In genomic region chr19:46470364-46471240, GRCm38 (mm10) we compare ENCODE assay signal across 8 mouse cellular contexts. TPM values are rescaled to one million over a fixed set of nuclear protein-coding genes. Genes with fewer than 3 reads are reported as not detected.
DNase-seq lines count a peak whose midpoint lies in the region; ATAC-seq and TF ChIP-seq lines count a peak whose summit lies in the region.

No protein-coding gene starts in this region.

- no peak for TF ChIP-seq CTCF in cortical plate, adult 2 months (IDR thresholded peaks at IDR 0.05; ENCODE audit: extremely low read depth, insufficient read depth, low read length)

- no peak overlapping the region for H3K9ac ChIP-seq in lung, embryonic 15.5 days
- no peak overlapping the region for H3K9ac ChIP-seq in intestine, embryonic 16.5 days (ENCODE audit: low read depth, low read length)
- H3K9ac ChIP-seq in midbrain, embryonic 16.5 days (ENCODE audit: low read depth, low read length) = peak overlapping the region; percentile 31; the same call in 1 of the 2 replicates

- H3K27ac ChIP-seq in lung, embryonic 15.5 days = peak overlapping the region; percentile 80
- peak overlapping the region; percentile 42; the same call in 1 of the 2 replicates for H3K27ac ChIP-seq in cortical plate, adult 2 months (ENCODE audit: insufficient read depth, low read length)
- H3K27ac ChIP-seq in intestine, embryonic 16.5 days (ENCODE audit: low read length) = peak overlapping the region; percentile 28; the same call in 1 of the 2 replicates
- H3K27ac ChIP-seq in midbrain, embryonic 16.5 days (ENCODE audit: low read length) = peak overlapping the region; percentile 73

- H3K4me1 ChIP-seq in lung, embryonic 15.5 days = peaks cover 22% of the 10 kb centered on the region
- H3K4me1 ChIP-seq in cortical plate, adult 2 months (ENCODE audit: control insufficient read depth, insufficient read depth, low read length) = peaks cover 6% of the 10 kb centered on the region
- H3K4me1 ChIP-seq in intestine, embryonic 16.5 days (ENCODE audit: control insufficient read depth, insufficient read depth, low read length) = peaks cover 10% of the 10 kb centered on the region
- H3K4me1 ChIP-seq in midbrain, embryonic 16.5 days (ENCODE audit: control insufficient read depth, insufficient read depth, low read length) = peaks cover 27% of the 10 kb centered on the region

- H3K27me3 ChIP-seq in lung, embryonic 15.5 days = no peaks in the 10 kb centered on the region
- no peaks in the 10 kb centered on the region for H3K27me3 ChIP-seq in intestine, embryonic 16.5 days (replicated peaks; ENCODE audit: control insufficient read depth, insufficient read depth, low read length)
- no peaks in the 10 kb centered on the region for H3K27me3 ChIP-seq in midbrain, embryonic 16.5 days (ENCODE audit: control insufficient read depth, insufficient read depth, low read depth, low read length)

- no peak for DNase-seq in lung, adult 18-20 months
- no peak for DNase-seq in ovary, postnatal 36 days (ENCODE audit: low spot score)
- DNase-seq in cerebellum, postnatal 4 days (ENCODE audit: low spot score in 2 of 2) = no peak
- no peak for DNase-seq in gastrocnemius, adult 8-10 months (ENCODE audit: low spot score in 2 of 2)

- 24% methylated on average over 17 of the region's 17 CpGs for WGBS in lung, embryonic 15.5 days
- WGBS in intestine, embryonic 16.5 days = 34% methylated on average over 17 of the region's 17 CpGs
- 17% methylated on average over 17 of the region's 17 CpGs for WGBS in midbrain, embryonic 16.5 days

- no peak overlapping the region for H3K4me3 ChIP-seq in lung, embryonic 15.5 days
- no peak overlapping the region for H3K4me3 ChIP-seq in cortical plate, adult 2 months (ENCODE audit: insufficient read depth, low read length)
- no peak overlapping the region for H3K4me3 ChIP-seq in intestine, embryonic 16.5 days (ENCODE audit: low read length)
- no peak overlapping the region for H3K4me3 ChIP-seq in midbrain, embryonic 16.5 days (ENCODE audit: low read depth, low read length)

- H3K4me2 ChIP-seq in lung, embryonic 15.5 days = no peak overlapping the region
- H3K4me2 ChIP-seq in intestine, embryonic 16.5 days (ENCODE audit: low read depth, low read length) = no peak overlapping the region
- no peak overlapping the region for H3K4me2 ChIP-seq in midbrain, embryonic 16.5 days (ENCODE audit: low read length)

- no peak for TF ChIP-seq POLR2A in cortical plate, adult 2 months (IDR thresholded peaks at IDR 0.05; ENCODE audit: extremely low read depth, insufficient read depth, low read length)

- ATAC-seq in lung, embryonic 15.5 days (ENCODE audit: borderline replicate concordance, extremely low read depth, low FRiP score, low TSS enrichment) = no peak
- ATAC-seq in intestine, embryonic 16.5 days = 0 out of 2 replicates have a peak, but pooled peaks have one; percentile 28
- peak; percentile 57 for ATAC-seq in midbrain, embryonic 16.5 days

- H3K9me3 ChIP-seq in lung, embryonic 15.5 days = no peaks in the 10 kb centered on the region
- no peaks in the 10 kb centered on the region for H3K9me3 ChIP-seq in intestine, embryonic 16.5 days (ENCODE audit: control insufficient read depth, low read length)
- H3K9me3 ChIP-seq in midbrain, embryonic 16.5 days (replicated peaks; ENCODE audit: control insufficient read depth, low read length, poor library complexity, severe bottlenecking) = no peaks in the 10 kb centered on the region

- peaks cover 27% of the 10 kb centered on the region; the same call in 1 of the 2 replicates for H3K36me3 ChIP-seq in lung, embryonic 15.5 days
- no peaks in the 10 kb centered on the region; the same call in none of the 2 replicates for H3K36me3 ChIP-seq in intestine, embryonic 16.5 days (ENCODE audit: control insufficient read depth, insufficient read depth, low read length)
- H3K36me3 ChIP-seq in midbrain, embryonic 16.5 days (ENCODE audit: control insufficient read depth, insufficient read depth, low read length) = 0 out of 2 replicates have a peak, but pooled peaks cover 6% of the 10 kb centered on the region

RNA-seq across cellular contexts. Expression of gene Trim8, which starts 30.9 kb away (rescaled TPM):
- 22.2 and 27.8 TPM in 2 replicates for polyA plus RNA-seq in lung, embryonic 15.5 days (2015; fragmentation: Nextera tagmentation; extraction: Ambion mirVana)
- polyA plus RNA-seq in cortical plate, adult 2 months (2012; rRNA removed) = 44.7 and 47.1 TPM in 2 replicates
- 10.1 and 13.7 TPM in 2 replicates for polyA plus RNA-seq in intestine, embryonic 16.5 days (2015; fragmentation: Nextera tagmentation; extraction: Ambion mirVana)
- 25.9 and 26.8 TPM in 2 replicates for polyA plus RNA-seq in midbrain, embryonic 16.5 days (2015; fragmentation: Nextera tagmentation; extraction: Ambion mirVana)
- 10 to 100 TPM; 22.0 to 24.0 (median 22.7) TPM for total RNA-seq in gastrocnemius, adult 8-10 months (2022)

Comparison
In these comparisons a context has a peak if more than half of its experiments do, and no peak if none do; other contexts are left out.
1. H3K27ac ChIP-seq: peak in every context shown above with its lines; median percentile 80 in lung, embryonic 15.5 days; 73 in midbrain, embryonic 16.5 days; 42 in cortical plate, adult 2 months; 28 in intestine, embryonic 16.5 days.